Mouse (Mus musculus) yolk sac, embryonic 10.5 days (tissue): Measurements from ENCODE around the gene Tbx15.

Source experiments
- DNase-seq: peaks from one replicate; pipeline ENCODE4 v3.0.0-alpha.2; 2017; ENCODE audit warnings: low spot score

Tbx15 gene

GRCm38 (mm10) chr3:99240213-99240720, at the start of gene Tbx15:
TSS of gene Tbx15 (plus strand) at chr3:99240381.
- no peak for DNase-seq

GRCm38 (mm10) chr3:99193576-99193975, 46.6 kb upstream of the Tbx15 start:
- no peak for DNase-seq

- no peak for DNase-seq
Measured at GRCm38 (mm10) chr3:99203331-99203730, 36.9 kb upstream of the Tbx15 start.

GRCm38 (mm10) chr3:99208416-99208815, 31.8 kb upstream of the Tbx15 start:
- no peak for DNase-seq

- DNase-seq: no peak
Measured at GRCm38 (mm10) chr3:99211105-99211698, 29.0 kb upstream of the Tbx15 start.

- no peak for DNase-seq
Measured at GRCm38 (mm10) chr3:99227807-99228206, 12.4 kb upstream of the Tbx15 start.

- no peak for DNase-seq
Measured at GRCm38 (mm10) chr3:99233393-99234318, 6.5 kb upstream of the Tbx15 start.

- no peak for DNase-seq
Measured at GRCm38 (mm10) chr3:99234319-99234869, 5.8 kb upstream of the Tbx15 start.

GRCm38 (mm10) chr3:99235116-99235803, 4.9 kb upstream of the Tbx15 start:
- no peak for DNase-seq

DNA sequence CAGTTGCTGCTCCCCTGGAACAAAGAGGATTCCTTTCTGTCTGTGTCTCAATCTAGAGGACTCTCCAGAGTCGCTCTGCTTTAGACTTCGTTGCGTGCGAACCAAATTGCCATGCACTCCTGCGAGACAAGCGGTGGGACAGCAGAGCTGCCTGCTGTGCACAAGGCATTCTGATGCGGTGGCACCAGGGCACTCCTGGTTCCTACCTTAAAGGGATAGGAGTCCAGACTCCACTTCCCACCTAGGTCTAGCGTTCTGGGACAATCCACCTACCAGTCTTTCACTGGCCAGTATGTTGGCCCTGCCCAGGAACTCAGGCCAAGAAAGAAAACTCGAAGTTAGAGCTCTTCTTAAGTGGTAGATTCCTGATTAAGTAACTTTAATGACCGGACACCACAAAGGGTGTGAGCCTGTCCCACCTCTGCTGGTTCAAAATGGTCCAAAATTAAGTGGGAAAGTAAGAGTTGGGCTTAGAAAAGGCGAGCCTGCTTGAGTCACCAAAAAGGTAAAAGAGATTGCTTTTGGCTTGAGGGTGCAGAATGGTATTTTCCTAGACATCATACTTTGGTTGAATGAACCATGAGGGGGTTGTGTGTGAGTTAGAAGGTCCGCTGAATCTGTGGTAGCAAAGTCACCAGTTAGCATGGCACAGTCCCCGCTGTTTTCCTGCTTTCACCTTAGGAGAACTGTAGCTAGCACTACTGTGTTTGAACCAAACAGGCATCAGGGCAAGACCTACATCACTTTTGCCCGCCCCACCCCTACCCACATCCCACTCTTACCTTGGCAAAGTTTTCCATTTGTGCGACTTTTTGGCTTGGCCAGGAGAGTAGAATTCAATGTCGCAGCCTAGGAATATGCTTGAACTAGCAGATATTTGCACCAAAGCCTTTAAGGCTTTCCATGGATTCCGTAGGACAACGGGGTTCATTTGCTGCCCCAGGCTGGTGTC, 4.1 kb upstream of the Tbx15 start:
- no peak for DNase-seq

GRCm38 (mm10) chr3:99238691-99239090, 1.5 kb upstream of the Tbx15 start:
- DNase-seq: no peak

- DNase-seq: no peak
Measured at GRCm38 (mm10) chr3:99239301-99240045, 708 bp upstream of the Tbx15 start.

- DNase-seq: no peak
Measured at GRCm38 (mm10) chr3:99240811-99241738, 894 bp downstream of the Tbx15 start.

DNA sequence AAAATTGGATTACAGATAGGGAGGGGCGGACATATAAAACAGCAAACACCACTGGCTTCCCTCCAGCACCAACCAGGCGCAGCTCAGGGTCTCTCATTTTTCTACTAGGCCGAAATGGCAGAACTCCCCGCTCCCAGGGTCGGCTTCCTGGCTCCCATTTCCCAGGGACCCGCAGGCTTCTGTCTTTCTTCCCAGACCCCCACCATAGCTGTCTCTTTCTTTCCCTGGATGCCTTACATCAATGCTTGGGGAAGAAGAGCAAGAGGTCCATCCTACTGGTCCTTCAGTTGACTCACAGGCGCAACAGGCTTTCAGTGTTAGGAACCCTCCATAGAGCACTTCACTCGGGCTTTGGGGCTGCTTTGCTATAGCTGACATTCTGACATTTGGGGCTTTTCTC, 2.3 kb downstream of the Tbx15 start:
- DNase-seq: no peak

DNA sequence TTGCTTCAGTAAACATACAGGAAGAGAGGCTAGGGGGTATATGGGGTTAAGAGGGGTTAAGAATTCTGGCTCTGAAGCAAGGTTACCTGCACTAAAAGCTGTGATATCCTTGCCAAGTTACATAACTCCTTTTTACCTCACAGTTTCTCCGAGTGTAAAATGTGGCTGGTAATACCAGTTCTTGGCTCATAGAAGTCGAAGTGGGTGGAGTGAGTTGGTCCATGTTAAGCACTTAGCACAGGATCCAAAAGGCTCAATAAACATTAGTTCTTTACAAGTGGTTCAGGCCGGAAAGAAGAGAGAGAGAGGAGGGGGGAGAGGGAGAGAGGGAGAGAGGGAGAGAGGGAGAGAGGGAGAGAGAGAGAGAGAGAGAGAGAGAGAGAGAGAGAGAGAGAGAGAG, 5.2 kb downstream of the Tbx15 start:
- DNase-seq: no peak

GRCm38 (mm10) chr3:99246629-99247028, 6.4 kb downstream of the Tbx15 start:
- no peak for DNase-seq

GRCm38 (mm10) chr3:99247586-99247985, 7.4 kb downstream of the Tbx15 start:
- no peak for DNase-seq

- DNase-seq: no peak
Measured at GRCm38 (mm10) chr3:99247996-99248801, 8.0 kb downstream of the Tbx15 start.
